Mouse (Mus musculus) thymus, postnatal 25 days (tissue): Measurements from ENCODE around the gene Cd200r1.
"Not testable (repeated sequence)": the region's sequence is repeated elsewhere in the genome, so short reads cannot be mapped to it uniquely, and the experiment has no call there.

ENCODE experiments used
- DNase-seq: peaks from one replicate; pipeline ENCODE4 v3.0.0; 2022

The Cd200r1 gene

GRCm38 (mm10) chr16:44767506-44767905 is 2.0 kb downstream of the Cd200r1 start:
- DNase-seq, result no peak

GRCm38 (mm10) chr16:44767967-44768366 is 2.4 kb downstream of the Cd200r1 start:
- DNase-seq, result no peak

GRCm38 (mm10) chr16:44772577-44772976 is 7.0 kb downstream of the Cd200r1 start:
- no peak for DNase-seq

GRCm38 (mm10) chr16:44773673-44774072 is 8.1 kb downstream of the Cd200r1 start:
- no peak for DNase-seq

- no peak for DNase-seq
Observed at GRCm38 (mm10) chr16:44774201-44774600, 8.7 kb downstream of the Cd200r1 start.

DNA sequence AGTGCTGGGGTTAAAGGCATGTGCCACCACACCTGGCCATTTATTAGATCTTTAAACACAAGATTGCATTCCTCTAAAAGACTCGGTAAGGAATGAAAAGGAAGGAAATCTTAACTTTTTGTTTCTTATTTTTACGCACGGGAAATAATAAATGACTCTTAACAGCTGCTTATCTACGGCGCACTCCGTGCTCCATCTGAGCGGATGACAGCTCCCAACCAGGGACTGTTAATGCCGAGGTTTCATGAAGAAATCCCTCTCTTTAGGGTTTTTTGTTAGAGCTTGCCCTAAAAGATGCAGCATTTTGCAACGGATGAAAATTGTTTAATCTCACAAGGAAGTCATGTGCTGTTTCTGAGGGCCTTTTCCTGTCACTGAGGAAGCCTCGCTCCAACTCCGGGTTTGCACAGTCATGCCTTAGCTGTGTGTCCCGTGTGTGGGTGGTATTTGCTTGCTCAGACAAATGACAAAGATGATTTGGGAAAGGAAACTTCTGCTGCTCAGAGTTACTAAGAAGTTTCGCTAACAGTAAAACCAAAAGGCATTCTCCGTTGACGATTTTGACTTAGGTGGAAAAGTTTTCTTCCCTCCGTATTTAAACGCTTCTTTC is 13.1 kb downstream of the Cd200r1 start:
- DNase-seq, result peak; percentile 50

- DNase-seq, result no peak
Observed at GRCm38 (mm10) chr16:44779494-44779893, 14.0 kb downstream of the Cd200r1 start.

DNA sequence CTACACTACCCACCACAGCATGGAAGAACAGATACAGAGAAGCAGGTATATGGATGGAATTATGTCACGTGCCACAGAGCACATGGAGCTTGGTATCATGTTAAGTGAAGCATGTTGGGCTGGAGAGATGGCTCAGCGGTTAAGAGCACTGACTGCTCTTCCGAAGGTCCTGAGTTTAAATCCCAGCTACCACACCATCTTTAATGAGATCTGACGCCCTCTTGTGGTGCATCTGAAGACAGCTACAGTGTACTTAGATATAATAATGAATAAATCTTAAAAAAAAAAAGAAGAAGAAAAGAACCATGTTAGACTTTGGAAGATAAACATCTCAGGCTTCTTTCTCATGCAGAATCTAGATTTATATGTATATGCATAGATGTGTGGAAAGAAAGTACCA is 15.2 kb downstream of the Cd200r1 start:
- no peak for DNase-seq

DNA sequence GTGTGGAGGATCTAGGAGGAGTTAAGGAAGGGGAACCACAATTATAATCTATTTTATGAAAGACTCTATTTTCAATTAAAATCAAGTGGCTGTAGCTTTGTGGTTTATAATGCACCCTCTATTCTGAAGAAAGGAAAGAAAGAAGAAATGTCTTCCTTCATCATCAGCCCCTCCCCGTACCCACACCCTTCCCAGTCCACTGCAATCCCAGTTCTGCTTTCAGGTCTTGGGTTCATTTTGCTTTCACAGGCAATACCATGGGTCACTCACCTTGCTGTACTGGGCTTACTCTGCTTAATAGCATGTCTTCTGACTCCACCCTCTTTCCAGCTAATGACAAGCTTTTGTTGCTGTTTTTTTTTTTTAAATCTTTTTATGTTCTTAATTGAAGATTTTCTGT is 21.4 kb downstream of the Cd200r1 start:
- DNase-seq, result no peak

DNA sequence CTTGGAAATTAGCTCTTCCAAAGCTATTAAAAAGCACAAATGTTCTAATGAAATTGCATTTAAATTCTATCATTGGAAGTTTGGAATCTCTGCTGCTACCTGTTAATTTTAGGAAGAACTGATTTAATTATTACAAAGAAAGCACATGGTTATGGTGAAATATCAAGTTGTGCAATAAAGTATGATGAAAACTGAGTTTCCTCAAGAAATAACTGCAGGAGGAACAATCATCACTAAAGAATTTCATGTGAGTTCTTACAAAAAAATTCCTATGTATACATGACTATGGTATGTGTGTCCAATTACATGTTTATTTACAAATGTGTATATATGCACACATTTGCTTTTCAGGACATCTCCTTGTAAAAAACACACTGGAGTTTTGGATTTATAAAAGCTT is 28.9 kb downstream of the Cd200r1 start:
- no peak for DNase-seq

GRCm38 (mm10) chr16:44805976-44806375 is 40.4 kb downstream of the Cd200r1 start:
- DNase-seq, result no peak

GRCm38 (mm10) chr16:44810223-44810622 is 44.7 kb downstream of the Cd200r1 start:
- DNase-seq, result not testable (repeated sequence)

- DNase-seq, result no peak
Observed at GRCm38 (mm10) chr16:44811544-44811943, 46.0 kb downstream of the Cd200r1 start, which contains the start of gene Cd200r4. Gene Cd200r4 (plus strand): TSS chr16:44811733.

- no peak for DNase-seq
Observed at GRCm38 (mm10) chr16:44812468-44813065, 47.0 kb downstream of the Cd200r1 start.

GRCm38 (mm10) chr16:44818010-44818409 is 52.5 kb downstream of the Cd200r1 start:
- no peak for DNase-seq

DNA sequence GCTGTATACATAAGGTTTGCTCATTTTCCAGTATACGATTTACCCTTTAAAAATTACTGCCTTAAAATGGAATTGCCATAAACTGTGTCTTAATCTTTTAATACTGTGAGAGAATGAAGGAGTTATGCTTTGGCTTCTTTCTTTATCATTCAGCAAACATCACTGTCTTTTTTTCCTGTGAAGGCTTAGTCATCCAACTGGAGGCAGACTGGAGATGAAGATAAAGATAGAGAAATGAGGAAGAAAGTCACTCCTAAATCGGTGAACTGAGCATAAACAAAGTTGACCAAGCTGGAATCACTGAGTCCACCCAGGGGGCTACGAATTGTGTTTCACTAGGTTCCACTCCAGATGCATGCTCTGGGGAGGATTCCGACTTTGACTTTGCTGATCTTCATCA is 55.0 kb downstream of the Cd200r1 start:
- DNase-seq, result no peak

DNA sequence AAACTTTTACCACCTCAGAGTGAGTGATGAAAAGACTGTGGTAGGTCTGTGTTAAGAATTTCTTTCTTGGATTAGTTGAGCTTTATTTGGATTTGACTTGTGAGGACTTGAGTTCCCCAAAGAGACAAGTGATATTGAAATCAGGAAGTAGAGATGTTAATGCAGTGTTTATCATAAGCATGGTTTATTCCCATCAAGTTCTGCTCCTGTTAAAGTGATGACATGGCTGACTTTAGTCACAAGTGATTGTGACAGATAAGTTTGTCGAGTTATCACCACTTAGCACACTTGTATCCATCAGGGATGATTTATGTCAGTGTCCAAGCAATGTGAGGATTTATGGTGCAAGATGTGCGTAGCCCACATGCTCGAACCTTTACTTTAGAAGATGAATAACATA is 66.8 kb downstream of the Cd200r1 start:
- DNase-seq, result no peak

GRCm38 (mm10) chr16:44833189-44833588 is 67.7 kb downstream of the Cd200r1 start:
- DNase-seq, result not testable (repeated sequence)
